Mouse (Mus musculus): ENCODE data around the gene Ppp1r12b.

The Ppp1r12b gene

GRCm38 (mm10) chr1:134942898-134943297 is 12.8 kb downstream of the Ppp1r12b start:
- DNase-seq (ENCODE audit: extremely low read depth, low read depth, low spot score): no peak

- DNase-seq (ENCODE audit: extremely low read depth, low read depth, low spot score): no peak
These were observed 14.9 kb downstream of the Ppp1r12b start for GRCm38 (mm10) chr1:134940863-134941262.

GRCm38 (mm10) chr1:134938233-134938632 is 17.5 kb downstream of the Ppp1r12b start:
- DNase-seq (ENCODE audit: extremely low read depth, low read depth, low spot score): no peak

- no peak for DNase-seq (ENCODE audit: extremely low read depth, low read depth, low spot score)
These were observed 19.4 kb downstream of the Ppp1r12b start for GRCm38 (mm10) chr1:134936335-134936734.

- DNase-seq (ENCODE audit: extremely low read depth, low read depth, low spot score): no peak
These were observed 23.3 kb downstream of the Ppp1r12b start for GRCm38 (mm10) chr1:134932431-134932830.

DNA sequence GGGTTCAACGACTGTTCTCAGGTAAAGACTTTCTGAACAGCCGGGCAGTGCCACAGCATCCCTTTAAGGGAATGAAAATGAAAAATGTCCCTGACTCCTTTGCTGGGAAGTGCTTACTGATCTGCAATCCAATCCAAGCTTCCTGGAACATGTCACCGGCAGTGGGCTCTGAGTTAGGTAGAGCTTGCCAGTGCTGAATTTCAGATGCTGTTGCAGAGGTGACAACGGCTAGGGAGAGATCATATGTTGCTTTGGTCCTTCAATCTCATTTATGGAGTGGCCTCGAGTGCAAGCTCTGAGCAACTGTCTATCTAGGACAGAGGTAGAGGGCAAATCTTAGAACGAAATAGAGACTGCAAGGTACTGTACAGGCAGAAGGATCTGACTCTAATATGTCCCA is 36.7 kb downstream of the Ppp1r12b start:
- DNase-seq (ENCODE audit: extremely low read depth, low read depth, low spot score): no peak

DNA sequence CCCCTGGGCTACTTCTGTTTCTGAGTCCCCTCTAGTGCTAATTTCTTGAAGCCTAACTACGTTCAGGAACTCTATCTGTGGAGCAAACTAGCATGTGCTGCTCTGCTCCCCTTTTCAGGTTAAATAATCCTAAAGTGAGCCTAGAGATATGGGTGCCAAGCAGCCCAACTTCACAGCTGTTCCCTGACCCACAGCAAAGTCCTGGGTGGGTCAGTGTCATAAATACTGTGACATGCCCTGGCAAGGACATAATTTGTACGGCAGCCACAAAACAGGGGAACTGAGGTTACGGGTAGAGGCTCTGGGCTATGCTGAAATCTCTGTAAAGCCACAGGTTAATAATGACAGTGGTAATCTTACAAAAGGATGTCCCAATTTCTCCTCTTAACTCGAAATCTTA is 40.3 kb downstream of the Ppp1r12b start:
- DNase-seq (ENCODE audit: extremely low read depth, low read depth, low spot score): no peak

DNA sequence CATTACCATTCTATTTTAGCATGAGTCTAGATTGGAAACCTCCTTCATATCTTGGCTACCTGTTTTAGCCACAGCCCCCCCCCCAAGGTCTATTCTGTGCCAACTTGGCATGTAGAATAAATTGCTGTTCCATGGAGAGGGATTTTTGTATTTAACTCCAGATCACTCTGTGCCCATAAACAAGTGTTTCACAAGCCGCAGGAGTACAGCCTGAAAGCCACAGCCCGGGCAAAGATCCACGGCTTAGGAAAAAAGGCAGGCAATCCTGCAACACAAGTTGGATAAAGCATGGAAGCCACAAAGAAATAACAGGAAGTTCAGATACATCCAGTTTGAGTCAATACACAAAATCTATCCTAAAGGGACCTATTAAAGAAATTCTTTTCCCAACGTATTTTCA is 42.2 kb downstream of the Ppp1r12b start:
- DNase-seq (ENCODE audit: extremely low read depth, low read depth, low spot score): peak; percentile 58

DNA sequence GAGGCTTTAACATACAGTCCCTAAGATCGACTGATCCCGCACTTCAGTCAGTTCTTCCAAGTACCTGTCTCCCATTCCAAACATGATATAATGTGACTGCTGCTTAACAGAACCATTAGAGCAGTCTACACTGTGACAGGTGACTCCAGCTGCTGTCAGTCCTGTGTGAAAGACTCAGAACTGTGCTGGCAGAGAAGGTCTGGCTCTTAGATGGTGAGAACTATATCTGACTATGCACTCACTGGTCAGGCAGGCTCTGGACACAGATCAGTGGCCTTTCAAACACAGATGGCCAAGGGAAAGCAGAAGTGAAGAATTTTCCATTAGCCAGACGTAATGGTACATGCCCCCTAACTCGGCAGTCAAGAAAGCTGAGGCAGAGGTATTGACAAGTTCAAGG is 43.9 kb downstream of the Ppp1r12b start:
- DNase-seq (ENCODE audit: extremely low read depth, low read depth, low spot score): no peak

- no peak for DNase-seq (ENCODE audit: extremely low read depth, low read depth, low spot score)
These were observed 45.7 kb downstream of the Ppp1r12b start for GRCm38 (mm10) chr1:134910037-134910436.

GRCm38 (mm10) chr1:134909442-134909841 is 46.3 kb downstream of the Ppp1r12b start:
- DNase-seq (ENCODE audit: extremely low read depth, low read depth, low spot score): no peak

GRCm38 (mm10) chr1:134902051-134902619 is 53.6 kb downstream of the Ppp1r12b start:
- no peak for DNase-seq (ENCODE audit: extremely low read depth, low read depth, low spot score)

GRCm38 (mm10) chr1:134896008-134896407 is 59.7 kb downstream of the Ppp1r12b start:
- DNase-seq (ENCODE audit: extremely low read depth, low read depth, low spot score): no peak

GRCm38 (mm10) chr1:134894803-134895202 is 60.9 kb downstream of the Ppp1r12b start:
- DNase-seq (ENCODE audit: extremely low read depth, low read depth, low spot score): no peak

- no peak for DNase-seq (ENCODE audit: extremely low read depth, low read depth, low spot score)
These were observed 63.8 kb downstream of the Ppp1r12b start for GRCm38 (mm10) chr1:134891916-134892315.

GRCm38 (mm10) chr1:134889629-134890028 is 66.1 kb downstream of the Ppp1r12b start:
- no peak for DNase-seq (ENCODE audit: extremely low read depth, low read depth, low spot score)

- DNase-seq (ENCODE audit: extremely low read depth, low read depth, low spot score): no peak
These were observed 79.9 kb downstream of the Ppp1r12b start for GRCm38 (mm10) chr1:134875800-134876199.

DNA sequence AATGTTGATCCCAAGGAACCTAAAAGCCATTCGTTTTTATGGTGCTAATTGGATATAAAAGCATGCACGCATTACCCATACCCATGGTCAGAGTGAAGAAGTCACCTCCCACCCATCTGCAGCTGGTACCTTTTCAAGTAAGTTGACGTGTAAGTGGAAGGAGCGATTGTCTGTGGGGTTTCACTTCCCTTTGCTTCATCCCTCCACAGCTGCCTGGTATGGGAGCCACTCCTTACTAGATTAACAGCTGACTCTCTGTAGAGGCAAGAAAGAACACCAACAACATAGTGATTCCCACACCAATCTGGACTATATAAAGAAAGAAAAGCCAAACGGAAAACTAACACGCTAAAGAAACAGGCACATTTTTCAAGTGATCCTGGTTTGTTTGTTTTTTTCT is 83.1 kb downstream of the Ppp1r12b start:
- no peak for DNase-seq (ENCODE audit: extremely low read depth, low read depth, low spot score)

DNA sequence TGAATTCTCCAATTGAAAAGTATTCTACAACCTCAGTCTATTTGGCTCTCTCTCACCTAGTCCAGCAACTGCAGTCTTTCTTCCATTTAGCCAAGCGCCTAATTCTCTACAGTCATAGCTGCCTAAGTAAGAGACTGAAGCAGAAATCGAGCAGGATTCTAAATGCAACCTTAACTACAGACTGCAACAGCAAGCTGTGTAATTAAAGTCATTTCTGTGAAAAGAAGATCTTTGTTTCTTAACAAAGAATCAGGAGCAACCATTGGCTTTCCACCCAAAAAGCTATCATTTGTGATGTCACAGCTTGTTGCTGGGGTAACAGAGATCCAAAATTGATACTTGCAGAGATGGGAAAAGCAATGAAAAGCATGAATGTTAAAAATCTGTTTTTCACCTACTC is 89.3 kb downstream of the Ppp1r12b start:
- no peak for DNase-seq (ENCODE audit: extremely low read depth, low read depth, low spot score)

DNA sequence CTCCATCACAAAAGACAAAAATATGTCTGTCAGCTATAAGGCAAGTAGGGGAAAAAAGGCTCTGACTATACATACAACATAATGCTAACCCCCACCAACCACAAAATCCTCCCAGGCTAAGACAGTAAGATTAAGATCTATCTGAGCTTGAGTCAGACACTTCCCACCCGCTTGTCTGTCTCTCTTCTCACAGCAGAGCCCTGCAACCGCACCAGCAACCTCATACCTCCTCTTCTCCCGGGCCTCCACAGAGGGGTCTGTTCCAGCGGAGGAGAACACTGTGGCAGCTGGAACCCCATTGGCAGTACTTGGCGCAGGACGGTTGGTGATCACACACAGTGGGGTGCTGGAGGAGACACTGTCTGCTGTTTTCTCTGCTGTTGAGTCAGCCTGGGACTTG is 90.2 kb downstream of the Ppp1r12b start:
- no peak for DNase-seq (ENCODE audit: extremely low read depth, low read depth, low spot score)

DNA sequence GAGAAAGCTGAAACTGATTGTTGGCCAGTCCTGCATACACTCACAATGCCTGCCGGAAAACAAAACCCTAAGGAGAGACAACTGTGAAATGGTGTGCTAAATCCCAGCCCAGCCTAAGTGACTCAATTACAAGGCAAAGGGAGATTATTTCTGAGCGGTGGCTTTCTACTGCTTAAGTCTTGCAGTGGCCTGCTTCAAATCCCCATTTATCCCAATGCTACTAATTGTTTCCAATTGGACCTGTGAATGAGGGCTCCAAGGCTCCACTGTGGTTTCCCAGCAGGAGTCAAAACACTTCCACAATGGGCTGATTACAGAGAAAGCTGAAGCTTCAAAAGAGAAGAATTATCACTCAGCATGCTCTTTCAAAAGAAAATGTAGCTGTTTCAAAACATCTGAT is 95.2 kb downstream of the Ppp1r12b start:
- DNase-seq (ENCODE audit: extremely low read depth, low read depth, low spot score): no peak

- DNase-seq (ENCODE audit: extremely low read depth, low read depth, low spot score): no peak
These were observed 97.2 kb downstream of the Ppp1r12b start for GRCm38 (mm10) chr1:134858344-134859053.
